Mouse (Mus musculus) stomach, embryonic 16.5 days (tissue): ENCODE results near the gene Tnrc6c. TPM values are rescaled to one million over a fixed set of nuclear protein-coding genes. Genes with fewer than 3 reads are reported as not detected.
A peak's percentile ranks its signal among the peaks of the same experiment; 100 is the strongest.

Experiments used
- ATAC-seq: fragments of 200-750 bp; cut with Nextera tagmentation; 2 replicates; pipeline ENCODE4 v1.8.0; 2017; ENCODE audit warnings: moderate number of reproducible peaks, moderate TSS enrichment; ENCODE audit not compliant: insufficient read depth, low FRiP score
- H3K27ac ChIP-seq: fragments of 300-500 bp; sonication (generic); 2 replicates; pipeline ENCODE4 v1.5.1; 2014; ENCODE audit warnings: low read length
- H3K27me3 ChIP-seq: fragments of 300-500 bp; sonication (generic); 2 replicates; pipeline ENCODE4 v1.6.1; 2014; ENCODE audit warnings: low read length, control low read depth, mixed read lengths; ENCODE audit not compliant: control insufficient read depth, insufficient read depth
- H3K36me3 ChIP-seq: fragments of 300-500 bp; sonication (generic); 2 replicates; pipeline ENCODE4 v1.6.1; 2014; ENCODE audit warnings: low read length; ENCODE audit not compliant: control insufficient read depth, insufficient read depth
- H3K4me1 ChIP-seq: fragments of 300-500 bp; sonication (generic); 2 replicates; pipeline ENCODE4 v1.6.1; 2014; ENCODE audit warnings: low read length, control low read depth, mixed read lengths; ENCODE audit not compliant: control insufficient read depth, insufficient read depth
- H3K4me2 ChIP-seq: fragments of 300-500 bp; sonication (generic); 2 replicates; pipeline ENCODE4 v1.6.1; 2014; ENCODE audit warnings: low read depth, low read length, mixed read lengths
- H3K4me3 ChIP-seq: fragments of 300-500 bp; sonication (generic); replicated peaks from 2 replicates; pipeline ENCODE4 v1.5.1; 2014; ENCODE audit warnings: mild to moderate bottlenecking, low read length
- H3K9ac ChIP-seq: fragments of 300-500 bp; sonication (generic); 2 replicates; pipeline ENCODE4 v1.6.1; 2014; ENCODE audit warnings: low read length
- H3K9me3 ChIP-seq: fragments of 300-500 bp; sonication (generic); replicated peaks from 2 replicates; pipeline ENCODE4 v1.6.1; 2016; ENCODE audit warnings: low read length, control low read depth; ENCODE audit not compliant: control insufficient read depth
- WGBS: fragments of 180-500 bp; shearing (Covaris S2); extraction: QIAGEN DNeasy Blood & Tissue Kit; methylation state at CpG from one replicate; pipeline ENCODE4 v1.1.7; 2014; 5-methylcytosine and 5-hydroxymethylcytosine counted together
- polyA plus RNA-seq: library from polyadenylated mRNA; unstranded; fragments of >200 nt; fragmentation: Nextera tagmentation; extraction: Ambion mirVana; gene quantifications from 2 replicates; pipeline ENCODE4 v1.2.1, GENCODE M21; 2015

Tnrc6c gene
- polyA plus RNA-seq, 1 experiment from 2014 or later, result 10.2 TPM

GRCm38 (mm10) chr11:117779434-117780198 lies 125.5 kb downstream of the Tnrc6c start:
- peak; percentile 17; the same call in 1 of the 2 replicates for ATAC-seq

GRCm38 (mm10) chr11:117780199-117780515 lies 126.1 kb downstream of the Tnrc6c start:
- 4% methylated on average over 17 of the region's 17 CpGs for WGBS
- peak overlapping the region; percentile 82 for H3K9ac ChIP-seq
- peak overlapping the region; percentile 83 for H3K4me2 ChIP-seq
- peak; percentile 12; the same call in 1 of the 2 replicates for ATAC-seq
- no peaks in the 10 kb centered on the region for H3K27me3 ChIP-seq
- H3K36me3 ChIP-seq, result no peaks in the 10 kb centered on the region
- H3K9me3 ChIP-seq, result no peaks in the 10 kb centered on the region
- H3K4me3 ChIP-seq, result peak overlapping the region; percentile 61
- H3K27ac ChIP-seq, result peak overlapping the region; percentile 97
- H3K4me1 ChIP-seq, result peaks cover 43% of the 10 kb centered on the region

More at GRCm38 (mm10) chr11:117779434-117780198, 125.5 kb downstream of the Tnrc6c start:
- 4% methylated on average over 38 of the region's 38 CpGs for WGBS
- H3K27me3 ChIP-seq, result no peaks in the 10 kb centered on the region
- peaks cover 43% of the 10 kb centered on the region for H3K4me1 ChIP-seq
- H3K4me2 ChIP-seq, result peak overlapping the region; percentile 83
- peak overlapping the region; percentile 82 for H3K9ac ChIP-seq
- peak overlapping the region; percentile 61 for H3K4me3 ChIP-seq
- H3K9me3 ChIP-seq, result no peaks in the 10 kb centered on the region
- H3K27ac ChIP-seq, result peak overlapping the region; percentile 97
- H3K36me3 ChIP-seq, result no peaks in the 10 kb centered on the region

GRCm38 (mm10) chr11:117780582-117781111 lies 126.6 kb downstream of the Tnrc6c start:
- Histone ChIP-seq H3K9ac (peak overlapping the region; percentile 82), H3K4me3 (peak overlapping the region; percentile 61), H3K36me3 (no peaks in the 10 kb centered on the region), H3K9me3 (no peaks in the 10 kb centered on the region), H3K27ac (peak overlapping the region; percentile 97), H3K4me2 (peak overlapping the region; percentile 83), H3K27me3 (no peaks in the 10 kb centered on the region), H3K4me1 (peaks cover 43% of the 10 kb centered on the region)
- WGBS, result 3% methylated on average over 19 of the region's 19 CpGs
- peak; percentile 84 for ATAC-seq

- ATAC-seq, result peak; percentile 3; the same call in 1 of the 2 replicates
- Histone ChIP-seq H3K4me3 (peak overlapping the region; percentile 61), H3K9ac (peak overlapping the region; percentile 56)
Observed at GRCm38 (mm10) chr11:117781199-117781821, 127.2 kb downstream of the Tnrc6c start.

GRCm38 (mm10) chr11:117781993-117782704 lies 128.1 kb downstream of the Tnrc6c start, which contains the start of the genes Tmc8 and Tmc6:
Tmc8 (plus strand) TSS chr11:117782076.
Tmc6 (minus strand) TSS chr11:117782198.
- no peak; the same call in 1 of the 2 replicates for ATAC-seq
- Histone ChIP-seq H3K27me3 (no peaks in the 10 kb centered on the region), H3K4me1 (peaks cover 43% of the 10 kb centered on the region), H3K27ac (peak within 1 kb of the TSS; percentile 97), H3K4me2 (peak within 1 kb of the TSS; percentile 83), H3K4me3 (peak within 1 kb of the TSS; percentile 61), H3K9me3 (no peaks in the 10 kb centered on the region), H3K9ac (peak within 1 kb of the TSS; percentile 56), H3K36me3 (no peaks in the 10 kb centered on the region)
- 46% methylated on average over 24 of the region's 24 CpGs for WGBS

More at GRCm38 (mm10) chr11:117781199-117781821, 127.2 kb downstream of the Tnrc6c start:
- H3K4me2 ChIP-seq, result peak overlapping the region; percentile 83
- H3K4me1 ChIP-seq, result peaks cover 43% of the 10 kb centered on the region
- no peaks in the 10 kb centered on the region for H3K9me3 ChIP-seq
- no peaks in the 10 kb centered on the region for H3K27me3 ChIP-seq
- H3K36me3 ChIP-seq, result no peaks in the 10 kb centered on the region
- H3K27ac ChIP-seq, result peak overlapping the region; percentile 97
- WGBS, result 17% methylated on average over 18 of the region's 18 CpGs

GRCm38 (mm10) chr11:117782705-117783034 lies 128.6 kb downstream of the Tnrc6c start:
- peak overlapping the region; percentile 29 for H3K4me3 ChIP-seq
- no peaks in the 10 kb centered on the region for H3K27me3 ChIP-seq
- peak overlapping the region; percentile 97 for H3K27ac ChIP-seq
- no peaks in the 10 kb centered on the region for H3K9me3 ChIP-seq
- peak overlapping the region; percentile 83 for H3K4me2 ChIP-seq
- no peaks in the 10 kb centered on the region for H3K36me3 ChIP-seq
- H3K4me1 ChIP-seq, result peaks cover 43% of the 10 kb centered on the region
- 56% methylated on average over 9 of the region's 9 CpGs for WGBS
- H3K9ac ChIP-seq, result peak overlapping the region; percentile 54
- ATAC-seq, result no peak

DNA sequence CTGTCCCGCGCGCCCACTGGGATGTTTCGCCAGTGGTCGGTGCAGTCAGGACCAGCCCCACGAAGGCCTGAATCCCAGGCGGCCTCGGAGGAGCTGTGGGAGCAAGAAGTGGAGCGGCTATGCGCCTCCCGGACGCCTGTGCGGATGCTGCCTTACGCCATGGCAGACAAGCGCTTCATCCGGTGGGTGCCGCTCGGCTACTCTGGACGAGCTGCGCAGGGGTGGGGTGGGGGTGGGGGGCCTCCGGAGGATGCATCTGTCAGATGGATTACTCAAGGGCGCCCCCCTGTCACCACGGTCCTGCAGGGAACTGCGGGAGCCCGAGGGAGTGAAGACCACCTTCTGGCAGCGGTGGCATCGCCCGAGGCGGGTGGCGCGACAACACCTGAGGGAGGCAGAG lies 129.0 kb downstream of the Tnrc6c start:
- Histone ChIP-seq H3K9ac (peak overlapping the region; percentile 54), H3K27ac (peak overlapping the region; percentile 97; the same call in 1 of the 2 replicates)
- ATAC-seq, result no peak

DNA sequence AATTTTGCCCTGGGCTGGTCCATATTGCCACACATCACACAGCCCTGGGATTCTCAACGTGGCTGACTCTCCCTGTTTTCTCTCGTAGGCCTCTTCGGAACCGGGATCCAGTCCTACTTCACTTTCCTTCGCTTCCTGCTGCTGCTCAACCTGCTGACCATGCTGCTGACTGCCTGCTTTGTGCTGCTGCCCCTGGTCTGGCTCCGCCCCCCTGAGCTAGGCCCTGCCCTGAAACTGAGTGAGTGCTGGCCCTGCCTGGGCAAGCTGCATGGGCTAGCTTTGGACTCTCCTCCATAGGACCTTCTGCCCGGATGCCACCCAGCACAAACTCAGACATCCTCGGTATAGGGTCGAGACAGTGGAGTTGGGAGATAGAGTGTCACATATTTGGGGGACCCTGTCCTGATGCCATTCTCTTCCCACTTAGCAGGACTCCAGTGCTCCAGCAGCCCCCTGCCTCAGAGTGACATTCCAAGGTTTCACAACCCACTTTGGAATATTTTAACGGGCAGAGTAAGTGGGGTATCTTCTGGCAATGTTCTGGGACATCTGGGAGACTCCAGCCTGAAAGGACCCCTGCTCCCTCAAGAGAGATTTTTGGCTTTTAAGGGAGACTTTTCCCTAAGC lies 129.7 kb downstream of the Tnrc6c start:
- 47% methylated on average over 10 of the region's 10 CpGs for WGBS
- H3K27ac ChIP-seq, result peak overlapping the region; percentile 14; the same call in 1 of the 2 replicates
- H3K9ac ChIP-seq, result peak overlapping the region; percentile 54
- H3K36me3 ChIP-seq, result no peaks in the 10 kb centered on the region
- H3K4me2 ChIP-seq, result peak overlapping the region; percentile 83
- H3K27me3 ChIP-seq, result no peaks in the 10 kb centered on the region
- ATAC-seq, result no peak
- peak overlapping the region; percentile 29 for H3K4me3 ChIP-seq
- no peaks in the 10 kb centered on the region for H3K9me3 ChIP-seq
- H3K4me1 ChIP-seq, result peaks cover 38% of the 10 kb centered on the region

More for the DNA sequence above, 129.0 kb downstream of the Tnrc6c start:
- no peaks in the 10 kb centered on the region for H3K9me3 ChIP-seq
- peak overlapping the region; percentile 83 for H3K4me2 ChIP-seq
- H3K36me3 ChIP-seq, result no peaks in the 10 kb centered on the region
- no peaks in the 10 kb centered on the region for H3K27me3 ChIP-seq
- H3K4me3 ChIP-seq, result peak overlapping the region; percentile 29
- peaks cover 43% of the 10 kb centered on the region for H3K4me1 ChIP-seq
- WGBS, result 7% methylated on average over 31 of the region's 31 CpGs
